Mouse (Mus musculus) forebrain, embryonic 14.5 days (tissue): ENCODE results near the gene Rnf19b. TPM values are rescaled to one million over a fixed set of nuclear protein-coding genes. Genes with fewer than 3 reads are reported as not detected.
A peak's percentile ranks its signal among the peaks of the same experiment; 100 is the strongest.

Experiments
- ATAC-seq: fragments of 200-750 bp; cut with Nextera tagmentation; 2 replicates; pipeline ENCODE4 v1.8.0; 2017; ENCODE audit warnings: mild to moderate bottlenecking, moderate library complexity
- DNase-seq: peaks from one replicate; pipeline ENCODE4 v3.0.0-alpha.2; 2015; ENCODE audit warnings: low spot score
- H3K27ac ChIP-seq: fragments of 300-500 bp; sonication (generic); 2 replicates; pipeline ENCODE4 v1.5.1; 2014; ENCODE audit warnings: low read depth, mild to moderate bottlenecking, control low read depth, low read length, moderate library complexity
- H3K27me3 ChIP-seq: fragments of 300-500 bp; sonication (generic); replicated peaks from 2 replicates; pipeline ENCODE4 v1.6.1; 2014; ENCODE audit warnings: low read length, control low read depth, mixed read lengths; ENCODE audit not compliant: control insufficient read depth, insufficient read depth
- H3K36me3 ChIP-seq: fragments of 300-500 bp; sonication (generic); 2 replicates; pipeline ENCODE4 v1.6.1; 2014; ENCODE audit warnings: low read length, control low read depth; ENCODE audit not compliant: control insufficient read depth, insufficient read depth
- H3K4me1 ChIP-seq: fragments of 300-500 bp; sonication (generic); 2 replicates; pipeline ENCODE4 v1.6.1; 2014; ENCODE audit warnings: antibody characterized with exemption, low read length, control low read depth; ENCODE audit not compliant: control insufficient read depth, insufficient read depth
- H3K4me2 ChIP-seq: fragments of 300-500 bp; sonication (generic); 2 replicates; pipeline ENCODE4 v1.6.1; 2014; ENCODE audit warnings: mild to moderate bottlenecking, control low read depth, low read length
- H3K4me3 ChIP-seq: fragments of 300-500 bp; sonication (generic); 2 replicates; pipeline ENCODE4 v1.5.1; 2014; ENCODE audit warnings: low read depth, low read length, control low read depth
- H3K9ac ChIP-seq: fragments of 300-500 bp; sonication (generic); 2 replicates; pipeline ENCODE4 v1.6.1; 2014; ENCODE audit warnings: mild to moderate bottlenecking, low read length, control low read depth, moderate library complexity
- H3K9me3 ChIP-seq: fragments of 300-500 bp; sonication (generic); replicated peaks from 2 replicates; pipeline ENCODE4 v1.6.1; 2016; ENCODE audit warnings: low read length, control low read depth, mixed read lengths; ENCODE audit not compliant: control insufficient read depth
- whole genome bisulfite sequencing: fragments of 180-500 bp; shearing (Covaris S2); extraction: QIAGEN DNeasy Blood & Tissue Kit; methylation state at CpG from one replicate; pipeline ENCODE4 v1.1.7; 2014; 5-methylcytosine and 5-hydroxymethylcytosine counted together
- polyA plus RNA-seq: library from polyadenylated mRNA; unstranded; fragments of >200 nt; fragmentation: Nextera tagmentation; extraction: Ambion mirVana; gene quantifications from 2 replicates; pipeline ENCODE4 v1.2.1, GENCODE M21; 2014

The Rnf19b gene
- polyA plus RNA-seq, 1 experiment from 2014 or later = 20.1 TPM

DNA sequence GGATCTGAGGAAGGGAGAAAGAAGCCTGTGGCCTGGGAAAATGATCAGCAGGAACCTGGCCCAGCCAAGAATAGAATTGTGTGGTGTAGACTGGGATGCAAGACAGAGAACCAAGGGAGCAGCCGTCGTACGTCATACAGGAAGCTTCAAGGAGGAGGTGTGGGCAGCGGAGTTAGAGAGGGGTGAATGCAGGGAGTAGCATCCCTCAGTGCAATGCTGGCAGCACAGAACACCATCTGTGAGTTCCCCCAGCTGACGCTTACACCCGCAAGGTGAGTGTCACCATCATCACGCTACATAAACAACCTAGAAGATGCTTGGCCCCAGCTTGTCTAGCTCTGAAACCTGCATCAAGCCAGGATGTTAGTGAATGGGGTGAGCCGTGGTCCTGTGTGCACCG lies 38.3 kb upstream of the Rnf19b start:
- Histone ChIP-seq H3K9me3 (no peaks in the 10 kb centered on the region), H3K9ac (no peak overlapping the region), H3K4me3 (no peak overlapping the region), H3K4me2 (no peak overlapping the region), H3K4me1 (peaks cover 7% of the 10 kb centered on the region; the same call in 1 of the 2 replicates), H3K27me3 (no peaks in the 10 kb centered on the region), H3K27ac (no peak overlapping the region), H3K36me3 (no peaks in the 10 kb centered on the region)
- ATAC-seq (no peak), DNase-seq (no peak)
- 71% methylated on average over 9 of the region's 9 CpGs for WGBS

DNA sequence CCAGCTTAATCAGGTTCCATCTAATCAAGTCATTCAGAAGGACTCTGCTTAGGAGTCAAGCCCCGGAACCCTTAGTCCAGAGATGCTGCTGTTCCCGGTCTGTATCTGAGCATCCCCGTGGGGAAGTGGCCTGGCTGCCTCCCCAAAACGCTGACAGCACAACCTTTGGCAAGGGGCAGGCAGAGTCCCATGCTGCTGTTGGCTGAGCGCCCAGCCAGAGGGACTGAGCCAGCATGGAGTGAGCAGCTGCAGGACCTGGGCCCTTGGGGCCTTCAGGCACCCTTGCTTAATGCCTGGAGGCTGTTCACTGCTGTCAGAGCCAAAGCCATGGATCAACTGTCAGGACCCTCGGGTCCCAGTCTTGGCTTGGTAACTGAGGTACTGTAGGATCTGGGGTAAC lies 37.6 kb upstream of the Rnf19b start:
- Histone ChIP-seq H3K27me3 (no peaks in the 10 kb centered on the region), H3K9ac (no peak overlapping the region), H3K4me2 (no peak overlapping the region), H3K4me3 (no peak overlapping the region), H3K36me3 (no peaks in the 10 kb centered on the region), H3K9me3 (no peaks in the 10 kb centered on the region), H3K27ac (no peak overlapping the region), H3K4me1 (peaks cover 7% of the 10 kb centered on the region; the same call in 1 of the 2 replicates)
- 40% methylated on average over 6 of the region's 6 CpGs for WGBS
- DNase-seq (peak; percentile 71), ATAC-seq (peak; percentile 48; the same call in 1 of the 2 replicates)

GRCm38 (mm10) chr4:129021426-129021825 lies 36.6 kb upstream of the Rnf19b start:
- DNase-seq (no peak), ATAC-seq (no peak)
- Histone ChIP-seq H3K4me3 (no peak overlapping the region), H3K4me2 (no peak overlapping the region), H3K9ac (no peak overlapping the region), H3K9me3 (no peaks in the 10 kb centered on the region), H3K27ac (no peak overlapping the region), H3K4me1 (peaks cover 7% of the 10 kb centered on the region; the same call in 1 of the 2 replicates), H3K27me3 (no peaks in the 10 kb centered on the region), H3K36me3 (no peaks in the 10 kb centered on the region)
- WGBS = 96% methylated on average over 3 of the region's 3 CpGs

DNA sequence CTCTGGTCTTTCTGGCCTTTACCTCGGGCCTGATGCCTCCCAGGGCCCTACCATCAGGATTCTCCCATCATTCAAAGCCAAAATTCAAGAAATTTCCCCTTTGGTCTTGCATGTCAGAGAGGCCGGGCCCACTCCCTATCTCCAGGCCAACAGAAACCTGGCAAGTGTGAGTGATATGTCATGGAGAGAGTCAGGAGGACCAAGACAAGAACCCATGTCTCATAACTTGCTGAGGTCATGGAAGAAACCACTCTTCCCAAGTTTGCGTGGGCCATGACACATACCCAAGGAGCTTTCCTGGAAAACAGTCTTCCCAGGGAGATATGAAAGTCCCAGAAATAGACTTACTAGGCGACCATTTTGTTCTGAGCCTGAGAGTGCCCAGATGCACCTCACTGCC lies 36.2 kb upstream of the Rnf19b start:
- WGBS = 74% methylated on average over 4 of the region's 4 CpGs
- no peak overlapping the region for H3K9ac ChIP-seq
- no peaks in the 10 kb centered on the region for H3K27me3 ChIP-seq
- H3K4me2 ChIP-seq = no peak overlapping the region
- no peaks in the 10 kb centered on the region for H3K9me3 ChIP-seq
- peaks cover 7% of the 10 kb centered on the region; the same call in 1 of the 2 replicates for H3K4me1 ChIP-seq
- H3K36me3 ChIP-seq = no peaks in the 10 kb centered on the region
- ATAC-seq (no peak), DNase-seq (no peak)
- H3K4me3 ChIP-seq = no peak overlapping the region
- H3K27ac ChIP-seq = no peak overlapping the region

- no peak for DNase-seq
- H3K4me3 ChIP-seq = no peak overlapping the region
- H3K36me3 ChIP-seq = no peaks in the 10 kb centered on the region
- 76% methylated on average over 6 of the region's 6 CpGs for WGBS
- H3K4me2 ChIP-seq = no peak overlapping the region
- ATAC-seq = no peak
- H3K9me3 ChIP-seq = no peaks in the 10 kb centered on the region
- peaks cover 7% of the 10 kb centered on the region; the same call in 1 of the 2 replicates for H3K4me1 ChIP-seq
- no peak overlapping the region for H3K9ac ChIP-seq
- no peaks in the 10 kb centered on the region for H3K27me3 ChIP-seq
- H3K27ac ChIP-seq = no peak overlapping the region
Observed at GRCm38 (mm10) chr4:129023884-129024283, 34.2 kb upstream of the Rnf19b start.

GRCm38 (mm10) chr4:129024775-129025174 lies 33.3 kb upstream of the Rnf19b start:
- Histone ChIP-seq H3K27ac (no peak overlapping the region), H3K9ac (no peak overlapping the region), H3K4me3 (no peak overlapping the region), H3K4me1 (peaks cover 7% of the 10 kb centered on the region; the same call in 1 of the 2 replicates), H3K9me3 (no peaks in the 10 kb centered on the region), H3K36me3 (no peaks in the 10 kb centered on the region), H3K27me3 (no peaks in the 10 kb centered on the region), H3K4me2 (no peak overlapping the region)
- ATAC-seq (no peak), DNase-seq (peak; percentile 18)
- 78% methylated on average over 6 of the region's 6 CpGs for WGBS

- no peak for ATAC-seq
- Histone ChIP-seq H3K4me1 (0 out of 2 replicates have a peak, but pooled peaks cover under 1% of the 10 kb centered on the region), H3K4me3 (no peak overlapping the region), H3K9ac (no peak overlapping the region), H3K9me3 (no peaks in the 10 kb centered on the region), H3K4me2 (no peak overlapping the region), H3K27me3 (no peaks in the 10 kb centered on the region), H3K36me3 (no peaks in the 10 kb centered on the region), H3K27ac (no peak overlapping the region)
- WGBS = 89% methylated on average over 3 of the region's 3 CpGs
- no peak for DNase-seq
Observed at GRCm38 (mm10) chr4:129025707-129026106, 32.4 kb upstream of the Rnf19b start.

DNA sequence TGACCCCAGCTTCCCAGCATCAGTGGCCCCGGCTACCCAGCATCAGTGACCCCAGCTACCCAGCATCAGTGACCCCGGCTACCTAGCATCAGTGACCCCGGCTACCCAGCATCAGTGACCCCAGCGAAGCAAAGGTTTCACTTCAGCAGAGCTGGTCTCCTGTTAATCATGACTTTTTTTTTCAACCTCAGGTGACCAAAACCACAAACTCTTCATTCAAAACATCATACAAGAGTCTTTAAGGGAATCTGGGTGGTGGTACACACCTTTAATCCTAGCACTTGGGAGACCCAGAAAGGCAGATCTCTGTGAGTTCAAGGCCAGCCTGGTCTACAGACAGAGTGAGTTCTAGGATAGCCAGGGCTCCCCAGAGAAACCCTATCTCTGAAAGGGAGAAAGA lies 27.3 kb upstream of the Rnf19b start:
- WGBS = 92% methylated on average over 4 of the region's 4 CpGs

GRCm38 (mm10) chr4:129031408-129031965 lies 26.6 kb upstream of the Rnf19b start:
- Histone ChIP-seq H3K9ac (no peak overlapping the region), H3K9me3 (no peaks in the 10 kb centered on the region), H3K36me3 (no peaks in the 10 kb centered on the region), H3K4me3 (no peak overlapping the region), H3K4me1 (no peaks in the 10 kb centered on the region; the same call in 1 of the 2 replicates), H3K27ac (no peak overlapping the region), H3K27me3 (no peaks in the 10 kb centered on the region), H3K4me2 (no peak overlapping the region)
- no peak for DNase-seq
- no peak for ATAC-seq
- 83% methylated on average over 8 of the region's 8 CpGs for WGBS

More for the DNA sequence above, 27.3 kb upstream of the Rnf19b start:
- no peak for ATAC-seq
- H3K27ac ChIP-seq = no peak overlapping the region
- H3K9me3 ChIP-seq = no peaks in the 10 kb centered on the region
- H3K9ac ChIP-seq = no peak overlapping the region
- H3K4me1 ChIP-seq = no peaks in the 10 kb centered on the region; the same call in 1 of the 2 replicates
- H3K4me3 ChIP-seq = no peak overlapping the region
- H3K4me2 ChIP-seq = no peak overlapping the region
- no peaks in the 10 kb centered on the region for H3K36me3 ChIP-seq
- H3K27me3 ChIP-seq = no peaks in the 10 kb centered on the region
- no peak for DNase-seq
